Mouse (Mus musculus): ENCODE data around the gene Ddx43.

The Ddx43 gene

GRCm38 (mm10) chr9:78442579-78443392 is 47.2 kb downstream of the Ddx43 start, which contains the start of gene Cgas:
Gene Cgas, minus strand, starts transcription at chr9:78443237.
- DNase-seq (ENCODE audit: low spot score), result peak; percentile 19

GRCm38 (mm10) chr9:78447606-78447972 is 52.0 kb downstream of the Ddx43 start:
- no peak for DNase-seq (ENCODE audit: low spot score)

DNA sequence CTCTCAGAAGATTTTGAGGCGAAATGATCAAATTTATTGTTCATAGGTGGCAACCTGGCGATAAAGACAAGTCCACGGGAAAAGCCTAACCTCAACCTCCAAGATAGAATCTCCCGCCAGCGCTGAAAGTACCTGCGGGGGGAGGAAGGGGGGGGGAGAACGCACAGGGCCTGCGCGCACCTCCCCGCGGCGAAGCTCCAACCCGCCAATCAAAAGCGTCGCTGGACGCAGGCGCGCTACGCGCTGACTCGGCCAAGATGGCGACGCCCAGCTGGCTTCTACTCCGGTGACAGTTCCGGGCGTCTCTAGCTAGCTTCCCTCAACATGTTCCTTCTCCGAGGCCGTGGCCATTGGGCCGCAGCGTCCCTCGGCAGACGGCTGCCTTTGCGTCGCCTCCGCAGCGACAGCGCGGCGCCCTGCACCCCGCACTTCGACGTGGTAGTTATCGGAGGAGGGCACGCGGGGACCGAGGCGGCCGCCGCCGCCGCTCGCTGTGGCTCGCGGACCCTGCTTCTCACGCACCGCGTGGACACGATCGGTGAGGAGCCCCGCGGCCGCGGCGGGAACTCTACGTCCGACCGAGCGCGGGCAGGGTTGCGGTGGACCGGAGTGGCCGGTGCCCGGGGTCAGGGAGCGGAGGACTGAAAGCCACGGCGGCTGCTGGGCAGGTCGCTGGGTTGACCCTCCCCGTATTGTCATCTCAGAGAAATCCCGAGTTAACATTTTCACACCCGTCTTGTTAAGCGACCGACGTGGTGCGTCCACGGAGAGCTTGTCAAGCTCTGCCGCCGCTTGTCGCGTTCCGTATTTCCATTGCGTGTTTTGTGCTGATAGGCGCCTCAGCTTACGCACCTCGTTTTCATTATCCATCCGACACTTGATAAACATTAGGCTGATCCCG is 52.6 kb downstream of the Ddx43 start, which contains the start of the genes Mto1 and Gm17324:
TSS of gene Mto1 (plus strand) at position 236 of the 901 bp plus-strand sequence.
TSS of gene Gm17324 (minus strand) at position 814 of the 901 bp plus-strand sequence.
- DNase-seq (ENCODE audit: low spot score), result peak; percentile 83

DNA sequence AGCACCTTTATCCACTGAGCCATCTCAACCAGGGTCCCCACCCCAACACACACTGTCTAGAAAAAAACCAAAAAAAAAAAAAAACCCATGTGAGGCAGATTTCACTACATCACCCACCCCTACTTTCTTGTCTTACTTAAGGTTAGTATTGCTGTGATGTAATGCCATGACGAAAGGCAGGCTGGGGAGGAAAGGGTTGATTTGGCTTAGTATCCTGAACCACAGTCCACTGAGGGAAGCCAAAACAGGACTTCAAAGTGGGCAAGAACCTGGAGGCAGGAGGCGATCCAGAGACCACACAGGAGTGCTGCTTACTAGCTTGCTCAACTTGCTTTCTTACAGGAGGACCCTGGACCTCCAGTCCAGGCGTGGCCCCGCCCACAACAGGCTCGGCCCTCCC is 54.8 kb downstream of the Ddx43 start:
- DNase-seq (ENCODE audit: low spot score), result no peak

DNA sequence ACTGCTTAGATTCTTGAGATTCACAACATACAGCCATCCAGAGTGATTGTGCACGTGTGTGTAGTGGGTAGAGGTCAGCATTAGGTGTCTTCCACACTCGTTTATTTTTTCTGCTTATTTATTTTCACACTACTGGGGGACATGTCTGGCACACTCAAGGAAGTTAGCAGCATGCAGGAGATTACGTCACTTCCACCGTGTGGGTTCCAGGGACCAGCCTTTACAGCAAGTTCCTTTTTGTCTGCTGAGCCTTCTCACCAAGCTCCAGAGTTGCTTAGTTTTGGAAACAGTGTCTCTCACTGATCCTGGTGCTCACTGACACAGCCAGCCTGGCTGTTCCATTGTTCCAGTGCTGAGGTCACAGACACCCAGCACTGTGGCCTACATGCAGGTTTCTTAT is 55.8 kb downstream of the Ddx43 start:
- DNase-seq (ENCODE audit: low spot score), result no peak

DNA sequence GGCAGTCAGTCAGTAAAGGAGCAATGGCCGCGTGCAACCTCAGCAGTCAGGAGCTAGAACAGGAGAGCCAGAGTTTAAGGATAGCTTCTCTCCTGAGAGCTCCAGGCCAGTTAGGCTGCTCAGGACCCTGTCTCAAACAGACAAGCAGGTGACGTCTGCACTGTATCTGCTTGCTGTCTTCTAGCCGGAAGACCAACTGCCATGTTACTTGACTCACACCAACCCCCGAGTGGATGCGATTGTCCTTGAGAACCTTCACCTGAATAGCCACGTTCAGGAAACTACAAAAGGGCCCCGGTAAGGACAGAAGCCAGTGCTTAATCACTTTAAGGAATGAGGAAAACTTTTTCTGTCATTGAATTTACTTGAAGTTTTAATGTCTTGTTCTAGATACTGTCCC is 61.4 kb downstream of the Ddx43 start:
- no peak for DNase-seq (ENCODE audit: low spot score)

GRCm38 (mm10) chr9:78463337-78463736 is 67.8 kb downstream of the Ddx43 start:
- no peak for DNase-seq (ENCODE audit: low spot score)

GRCm38 (mm10) chr9:78465725-78466124 is 70.1 kb downstream of the Ddx43 start:
- DNase-seq (ENCODE audit: low spot score), result no peak
